Mouse (Mus musculus) T-helper 2 cell (primary cell): ENCODE measurements at regions not wholly inside any gene's neighbourhood (a gene's known extent, or its start where the extent isn't known, plus 50 kb on each side); places are given as distances from the start of the nearest gene placed in this dataset.

Source experiments
- in situ Hi-C: fragments of 300-600 bp; cut with MboI, MseI; formaldehyde crosslinking; loops from one replicate; pipeline ENCODE4 v1.15.1; 2025; ENCODE audit warnings: high pct_unique_total_duplicates

- in situ Hi-C loops, result no loop called here
Measured at GRCm38 (mm10) chr2:110426881-110427280, 63.9 kb upstream of the Fibin start.

DNA sequence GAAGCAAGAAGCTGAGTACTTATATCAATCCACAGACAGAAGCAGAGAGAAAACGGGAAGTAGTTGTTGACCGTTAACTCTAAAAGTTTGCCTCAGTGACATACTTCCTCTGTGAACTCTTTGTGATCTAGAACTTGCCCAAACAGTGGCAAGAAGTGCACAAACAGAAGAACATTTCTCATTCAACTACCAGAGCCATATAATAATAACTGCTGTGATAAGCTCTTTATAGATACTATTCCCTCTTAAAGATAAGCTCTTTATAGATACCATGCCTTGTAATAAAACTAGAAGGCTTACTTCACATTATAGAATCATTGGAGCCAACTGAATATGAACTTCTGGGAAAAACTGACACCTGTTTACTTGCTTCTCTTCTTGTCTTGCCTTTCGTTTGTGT, 89.7 kb upstream of the Fibin start:
- in situ Hi-C loops, result no loop called here

DNA sequence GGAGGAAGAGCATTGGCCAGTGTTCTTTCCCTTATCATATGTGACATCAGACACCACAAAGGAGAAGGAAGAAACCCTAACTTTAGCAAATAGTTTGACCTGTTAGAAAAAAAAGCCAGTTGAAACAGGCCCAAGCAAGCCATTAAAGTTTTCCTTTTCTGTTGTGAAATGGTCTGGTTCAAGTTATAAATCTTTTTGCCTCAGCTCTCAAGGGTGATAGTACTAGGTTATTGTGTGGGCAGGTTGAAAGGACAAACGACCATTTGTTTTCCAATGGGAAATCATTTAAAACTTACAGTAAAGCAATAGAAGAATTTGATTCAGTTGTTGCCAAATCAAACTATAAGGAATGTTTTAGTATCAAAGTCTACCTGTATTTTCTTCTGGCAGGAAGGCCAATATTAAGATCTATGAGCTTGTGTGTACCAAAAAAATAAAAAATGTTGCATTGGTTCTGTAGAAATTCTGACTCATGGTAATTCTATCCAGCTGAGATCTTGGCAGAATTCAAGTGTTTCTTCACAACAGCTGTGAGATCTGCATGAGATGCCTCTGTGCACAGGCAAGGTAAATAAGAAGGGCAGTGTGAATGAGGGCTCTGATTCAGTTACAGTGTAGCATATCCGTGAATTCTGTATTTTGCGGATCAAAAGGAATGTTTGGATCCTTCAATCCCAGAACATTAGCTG, 109.5 kb upstream of the Fibin start:
- in situ Hi-C loops, result no loop called here

- in situ Hi-C loops, result no loop called here
Measured at GRCm38 (mm10) chr2:110476591-110476990, 113.6 kb upstream of the Fibin start.

DNA sequence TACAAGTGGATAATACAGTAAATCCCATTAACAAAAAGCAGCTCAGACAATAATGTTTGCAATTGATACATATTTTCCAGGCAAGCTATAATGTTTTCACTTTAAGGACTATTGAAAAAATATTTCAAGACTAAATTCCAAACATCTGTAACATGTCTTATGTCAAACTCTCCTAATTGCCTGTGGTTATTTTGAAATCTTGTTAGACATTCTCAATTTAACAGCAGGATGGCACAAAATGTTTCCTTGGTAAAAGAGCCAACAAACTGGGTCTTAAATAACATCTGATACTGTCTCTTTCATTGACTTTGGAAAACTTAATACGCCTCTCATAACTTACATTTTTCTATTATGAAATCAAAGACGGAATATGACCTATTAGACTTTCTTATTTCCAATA, 115.8 kb upstream of the Slc5a12 start:
- in situ Hi-C loops, result loop anchor here (10.0 kb wide), 1 partner anchor 73 kb away; no protein-coding TSS in a partner anchor

- in situ Hi-C loops, result loop anchor here (10.0 kb wide), 1 partner anchor 69 kb away; no protein-coding TSS in a partner anchor
Measured at GRCm38 (mm10) chr2:110486201-110486600, 110.9 kb upstream of the Slc5a12 start.

DNA sequence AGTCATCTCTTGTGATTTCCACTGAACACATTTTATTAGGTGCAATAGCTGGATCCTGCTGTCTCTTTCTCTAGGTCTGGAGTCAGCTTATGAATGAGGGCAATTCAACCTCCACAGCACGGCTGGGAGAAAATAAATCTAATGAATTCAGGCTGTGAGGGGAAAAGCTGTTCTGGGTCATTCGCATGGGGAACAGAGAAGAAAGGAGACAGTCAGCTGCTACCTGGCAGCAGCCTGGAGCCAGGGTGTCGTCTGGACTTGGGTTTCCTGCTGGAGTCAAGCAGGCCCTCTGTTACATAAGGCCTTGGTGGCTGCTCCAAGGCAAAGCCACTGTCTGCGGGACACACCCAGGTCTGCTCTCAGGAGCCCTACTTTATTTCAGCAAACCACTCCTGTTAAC, 110.4 kb upstream of the Slc5a12 start:
- in situ Hi-C loops, result loop anchor here (10.0 kb wide), 1 partner anchor 68 kb away; no protein-coding TSS in a partner anchor

DNA sequence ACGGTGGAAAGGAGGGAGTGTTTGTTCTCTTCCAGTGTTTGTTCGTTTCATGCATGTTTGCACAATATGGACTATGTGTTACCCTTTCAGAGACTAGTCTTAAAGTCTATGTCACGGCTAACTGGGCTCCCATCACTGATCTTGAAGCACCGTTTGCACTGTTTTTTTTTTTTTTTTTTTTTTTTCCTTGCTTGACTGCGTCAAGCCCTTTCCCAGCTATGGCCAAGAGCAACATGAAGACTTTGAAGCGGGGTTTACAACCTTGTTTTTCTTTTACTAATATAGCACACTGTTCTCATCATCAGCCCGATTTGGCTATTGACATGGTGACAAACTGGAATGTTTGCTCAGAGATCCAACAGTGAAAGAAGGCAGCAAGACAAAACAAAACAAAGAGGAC, 109.1 kb upstream of the Slc5a12 start:
- in situ Hi-C loops, result loop anchor here (10.0 kb wide), 1 partner anchor 67 kb away; no protein-coding TSS in a partner anchor

GRCm38 (mm10) chr2:110501786-110502185, 95.3 kb upstream of the Slc5a12 start:
- in situ Hi-C loops, result no loop called here

DNA sequence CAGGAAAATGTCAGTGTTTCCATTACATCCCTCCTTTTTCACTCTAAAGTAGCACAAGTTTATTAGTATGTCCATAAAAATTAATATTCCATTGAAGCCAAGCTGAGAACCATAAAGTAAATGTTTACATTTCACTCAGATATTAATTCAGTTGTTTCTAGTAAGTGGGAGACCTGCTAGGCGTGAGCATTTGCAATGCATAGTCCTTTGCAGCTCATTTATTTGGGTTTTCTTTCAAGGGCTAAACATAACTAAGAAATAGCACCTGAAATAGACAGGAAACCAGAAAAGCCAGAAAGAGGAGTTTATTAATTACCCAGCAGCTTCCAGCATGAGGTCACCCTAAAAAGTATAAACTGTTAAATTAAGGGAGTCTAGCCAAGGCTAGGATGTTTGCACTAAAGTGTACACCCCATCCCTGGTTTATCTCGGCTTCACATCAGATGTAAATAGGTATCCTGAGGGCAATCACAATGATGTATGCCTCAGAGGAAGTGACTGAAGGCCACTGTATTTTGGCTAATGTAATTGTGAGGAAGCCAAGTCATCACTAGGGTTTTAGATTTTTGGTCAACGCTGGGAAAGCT, 88.8 kb upstream of the Slc5a12 start:
- in situ Hi-C loops, result no loop called here

- in situ Hi-C loops, result loop anchor here (10.0 kb wide), 1 partner anchor 572 kb away; no protein-coding TSS in a partner anchor
Measured at GRCm38 (mm10) chr2:110523173-110523803, 73.8 kb upstream of the Slc5a12 start.

GRCm38 (mm10) chr2:110528191-110528590, 68.9 kb upstream of the Slc5a12 start:
- in situ Hi-C loops, result loop anchor here (10.0 kb wide), 1 partner anchor 567 kb away; no protein-coding TSS in a partner anchor

GRCm38 (mm10) chr2:110540140-110540539, 57.0 kb upstream of the Slc5a12 start:
- in situ Hi-C loops, result no loop called here

GRCm38 (mm10) chr2:110540570-110541357, 56.3 kb upstream of the Slc5a12 start:
- in situ Hi-C loops, result no loop called here

- in situ Hi-C loops, result no loop called here
Measured at GRCm38 (mm10) chr2:110541358-110541737, 55.8 kb upstream of the Slc5a12 start.
